Mouse (Mus musculus): ENCODE measurements around the gene Mien1. TPM values are rescaled to one million over a fixed set of nuclear protein-coding genes. Genes with fewer than 3 reads are reported as not detected.

Mien1 gene
- polyA plus RNA-seq (2015; fragmentation: Nextera tagmentation; extraction: Ambion mirVana) = 248 and 269 TPM in 2 replicates

GRCm38 (mm10) chr11:98438331-98439158 lies at the start of gene Mien1:
Gene Mien1 (minus strand): TSS chr11:98438991.
- Histone ChIP-seq H3K36me3 (peaks cover 35% of the 10 kb centered on the region), H3K9ac (peak within 1 kb of the TSS; percentile 77), H3K9me3 (no peaks in the 10 kb centered on the region), H3K27me3 (no peaks in the 10 kb centered on the region), H3K27ac (peak within 1 kb of the TSS; percentile 73), H3K4me2 (peak within 1 kb of the TSS; percentile 73), H3K4me3 (peak within 1 kb of the TSS; percentile 68), H3K4me1 (replicated peaks) (peaks cover 9% of the 10 kb centered on the region)
- WGBS = 3% methylated on average over 43 of the region's 43 CpGs
- ATAC-seq (ENCODE audit: low FRiP score) = peak; percentile 92

- no peak overlapping the region for H3K4me3 ChIP-seq
- ATAC-seq (ENCODE audit: low FRiP score) = no peak
- H3K27me3 ChIP-seq = no peaks in the 10 kb centered on the region
- no peak overlapping the region for H3K9ac ChIP-seq
- H3K9me3 ChIP-seq = no peaks in the 10 kb centered on the region
- H3K4me2 ChIP-seq = no peak overlapping the region
- H3K4me1 ChIP-seq (replicated peaks) = peaks cover 18% of the 10 kb centered on the region
- no peak overlapping the region for H3K27ac ChIP-seq
- 64% methylated on average over 5 of the region's 5 CpGs for WGBS
- no peaks in the 10 kb centered on the region for H3K36me3 ChIP-seq
Measured at GRCm38 (mm10) chr11:98487526-98488040, 48.8 kb upstream of the Mien1 start.

GRCm38 (mm10) chr11:98485749-98486148 lies 47.0 kb upstream of the Mien1 start:
- peaks cover 18% of the 10 kb centered on the region for H3K4me1 ChIP-seq (replicated peaks)
- 88% methylated on average over 2 of the region's 2 CpGs for WGBS

GRCm38 (mm10) chr11:98482067-98482466 lies 43.3 kb upstream of the Mien1 start:
- Histone ChIP-seq H3K36me3 (no peaks in the 10 kb centered on the region), H3K4me3 (no peak overlapping the region), H3K4me1 (replicated peaks) (no peaks in the 10 kb centered on the region), H3K27ac (no peak overlapping the region), H3K9me3 (no peaks in the 10 kb centered on the region), H3K27me3 (no peaks in the 10 kb centered on the region), H3K9ac (no peak overlapping the region), H3K4me2 (no peak overlapping the region)
- no peak for ATAC-seq (ENCODE audit: low FRiP score)
- 88% methylated on average over 10 of the region's 10 CpGs for WGBS

More at GRCm38 (mm10) chr11:98485749-98486148, 47.0 kb upstream of the Mien1 start:
- H3K9ac ChIP-seq = no peak overlapping the region
- H3K27me3 ChIP-seq = no peaks in the 10 kb centered on the region
- no peak overlapping the region for H3K27ac ChIP-seq
- no peak overlapping the region for H3K4me3 ChIP-seq
- no peaks in the 10 kb centered on the region for H3K36me3 ChIP-seq
- no peak for ATAC-seq (ENCODE audit: low FRiP score)
- no peaks in the 10 kb centered on the region for H3K9me3 ChIP-seq
- no peak overlapping the region for H3K4me2 ChIP-seq

GRCm38 (mm10) chr11:98481231-98481630 lies 42.4 kb upstream of the Mien1 start:
- no peak overlapping the region for H3K27ac ChIP-seq
- no peak overlapping the region for H3K4me3 ChIP-seq
- H3K4me2 ChIP-seq = no peak overlapping the region
- ATAC-seq (ENCODE audit: low FRiP score) = no peak
- 69% methylated on average over 6 of the region's 6 CpGs for WGBS
- no peaks in the 10 kb centered on the region for H3K9me3 ChIP-seq
- H3K4me1 ChIP-seq (replicated peaks) = no peaks in the 10 kb centered on the region
- no peaks in the 10 kb centered on the region for H3K27me3 ChIP-seq
- no peak overlapping the region for H3K9ac ChIP-seq
- no peaks in the 10 kb centered on the region for H3K36me3 ChIP-seq

- Histone ChIP-seq H3K27ac (no peak overlapping the region), H3K4me1 (replicated peaks) (no peaks in the 10 kb centered on the region), H3K4me3 (no peak overlapping the region), H3K4me2 (no peak overlapping the region), H3K36me3 (no peaks in the 10 kb centered on the region), H3K9me3 (no peaks in the 10 kb centered on the region), H3K27me3 (no peaks in the 10 kb centered on the region), H3K9ac (no peak overlapping the region)
- WGBS = 90% methylated on average over 12 of the region's 12 CpGs
- ATAC-seq (ENCODE audit: low FRiP score) = no peak
Measured at GRCm38 (mm10) chr11:98479940-98480497, 41.2 kb upstream of the Mien1 start.

- WGBS = 87% methylated on average over 13 of the region's 13 CpGs
- Histone ChIP-seq H3K27ac (no peak overlapping the region), H3K36me3 (no peaks in the 10 kb centered on the region), H3K9me3 (no peaks in the 10 kb centered on the region), H3K4me3 (no peak overlapping the region), H3K4me1 (replicated peaks) (no peaks in the 10 kb centered on the region), H3K9ac (no peak overlapping the region), H3K4me2 (no peak overlapping the region), H3K27me3 (no peaks in the 10 kb centered on the region)
- no peak for ATAC-seq (ENCODE audit: low FRiP score)
Measured at GRCm38 (mm10) chr11:98479026-98479939, 40.5 kb upstream of the Mien1 start.

- no peaks in the 10 kb centered on the region for H3K27me3 ChIP-seq
- no peak overlapping the region for H3K4me3 ChIP-seq
- no peak overlapping the region for H3K9ac ChIP-seq
- WGBS = 71% methylated on average over 14 of the region's 14 CpGs
- H3K4me2 ChIP-seq = no peak overlapping the region
- peaks cover 4% of the 10 kb centered on the region; the same call in 1 of the 2 replicates for H3K4me1 ChIP-seq (replicated peaks)
- no peak overlapping the region for H3K27ac ChIP-seq
- no peak for ATAC-seq (ENCODE audit: low FRiP score)
- H3K9me3 ChIP-seq = no peaks in the 10 kb centered on the region
- no peaks in the 10 kb centered on the region for H3K36me3 ChIP-seq
Measured at GRCm38 (mm10) chr11:98477011-98477701, 38.4 kb upstream of the Mien1 start.

- Histone ChIP-seq H3K4me1 (replicated peaks) (peaks cover 4% of the 10 kb centered on the region; the same call in 1 of the 2 replicates), H3K27ac (no peak overlapping the region), H3K9ac (no peak overlapping the region), H3K27me3 (no peaks in the 10 kb centered on the region), H3K36me3 (no peaks in the 10 kb centered on the region), H3K9me3 (no peaks in the 10 kb centered on the region), H3K4me3 (no peak overlapping the region), H3K4me2 (no peak overlapping the region)
- ATAC-seq (ENCODE audit: low FRiP score) = no peak
- 89% methylated on average over 4 of the region's 4 CpGs for WGBS
Measured at GRCm38 (mm10) chr11:98476434-98476807, 37.6 kb upstream of the Mien1 start.

GRCm38 (mm10) chr11:98475630-98476433 lies 37.0 kb upstream of the Mien1 start:
- H3K4me1 ChIP-seq (replicated peaks) = peaks cover 4% of the 10 kb centered on the region; the same call in 1 of the 2 replicates
- H3K4me2 ChIP-seq = no peak overlapping the region
- H3K9me3 ChIP-seq = no peaks in the 10 kb centered on the region
- H3K27me3 ChIP-seq = 0 out of 2 replicates have a peak, but pooled peaks cover 4% of the 10 kb centered on the region
- H3K9ac ChIP-seq = no peak overlapping the region
- ATAC-seq (ENCODE audit: low FRiP score) = no peak
- 90% methylated on average over 9 of the region's 9 CpGs for WGBS
- H3K27ac ChIP-seq = no peak overlapping the region
- H3K36me3 ChIP-seq = no peaks in the 10 kb centered on the region
- H3K4me3 ChIP-seq = no peak overlapping the region

- Histone ChIP-seq H3K9me3 (no peaks in the 10 kb centered on the region), H3K27ac (no peak overlapping the region), H3K27me3 (0 out of 2 replicates have a peak, but pooled peaks cover 6% of the 10 kb centered on the region), H3K4me2 (no peak overlapping the region), H3K9ac (no peak overlapping the region), H3K36me3 (no peaks in the 10 kb centered on the region), H3K4me1 (replicated peaks) (peaks cover 4% of the 10 kb centered on the region; the same call in 1 of the 2 replicates), H3K4me3 (no peak overlapping the region)
- 91% methylated on average over 11 of the region's 11 CpGs for WGBS
- ATAC-seq (ENCODE audit: low FRiP score) = no peak
Measured at GRCm38 (mm10) chr11:98474967-98475366, 36.2 kb upstream of the Mien1 start.
